ENCODE assay signal across 8 mouse cellular contexts in genomic region chr8:122314899-122315496, GRCm38 (mm10). TPM values are rescaled to one million over a fixed set of nuclear protein-coding genes. Genes with fewer than 3 reads are reported as not detected.
DNase-seq lines count a peak whose midpoint lies in the region; ATAC-seq lines count a peak whose summit lies in the region.

No protein-coding gene starts in this region.

- no peak overlapping the region for H3K4me3 ChIP-seq in intestine, embryonic 15.5 days (replicated peaks)
- H3K4me3 ChIP-seq in liver, embryonic 15.5 days (replicated peaks) = no peak overlapping the region

- no peak overlapping the region for H3K9ac ChIP-seq in intestine, embryonic 15.5 days
- H3K9ac ChIP-seq in liver, embryonic 15.5 days = peak overlapping the region; percentile 31

- no peaks in the 10 kb centered on the region for H3K9me3 ChIP-seq in intestine, embryonic 15.5 days
- H3K9me3 ChIP-seq in liver, embryonic 15.5 days (replicated peaks) = no peaks in the 10 kb centered on the region

- no peak overlapping the region for H3K4me2 ChIP-seq in intestine, embryonic 15.5 days (replicated peaks)
- H3K4me2 ChIP-seq in liver, embryonic 15.5 days = peak overlapping the region; percentile 43

- peak overlapping the region; percentile 55 for H3K27ac ChIP-seq in intestine, embryonic 15.5 days
- peak overlapping the region; percentile 95 for H3K27ac ChIP-seq in liver, embryonic 15.5 days (replicated peaks)

- peak; percentile 50 to 58 for DNase-seq in spleen, postnatal 36 days (ENCODE audit: low spot score in 2 of 2)
- no peak for DNase-seq in spleen, adult 12 weeks (ENCODE audit: low spot score)
- DNase-seq in thymus, adult 18-20 months = no peak
- DNase-seq in frontal cortex, postnatal 25 days (ENCODE audit: low spot score in 2 of 2) = no peak
- no peak for DNase-seq in ovary, postnatal 36 days (ENCODE audit: low spot score)
- no peak for DNase-seq in layer of hippocampus, adult 18-20 months (ENCODE audit: low spot score in 2 of 2)

- WGBS in intestine, embryonic 15.5 days = 49% methylated on average over 13 of the region's 13 CpGs
- 20% methylated on average over 13 of the region's 13 CpGs for WGBS in liver, embryonic 15.5 days (ENCODE audit: insufficient replicate concordance)

- H3K4me1 ChIP-seq in intestine, embryonic 15.5 days (replicated peaks) = peaks cover 88% of the 10 kb centered on the region
- H3K4me1 ChIP-seq in liver, embryonic 15.5 days (replicated peaks) = peaks cover 100% of the 10 kb centered on the region

- no peaks in the 10 kb centered on the region for H3K36me3 ChIP-seq in intestine, embryonic 15.5 days
- peaks cover 96% of the 10 kb centered on the region for H3K36me3 ChIP-seq in liver, embryonic 15.5 days (replicated peaks)

- ATAC-seq in intestine, embryonic 15.5 days = no peak
- ATAC-seq in liver, embryonic 15.5 days (ENCODE audit: insufficient read depth) = no peak

- H3K27me3 ChIP-seq in intestine, embryonic 15.5 days (replicated peaks) = no peaks in the 10 kb centered on the region
- no peaks in the 10 kb centered on the region for H3K27me3 ChIP-seq in liver, embryonic 15.5 days

RNA-seq across cellular contexts. Expression of gene Zfpm1, which starts 33.1 kb away (rescaled TPM):
- 4.9 and 5.2 TPM in 2 replicates for polyA plus RNA-seq in intestine, embryonic 15.5 days (2015; fragmentation: Nextera tagmentation; extraction: Ambion mirVana)
- polyA plus RNA-seq in liver, embryonic 15.5 days (2015; fragmentation: Nextera tagmentation; extraction: Ambion mirVana) = 12.0 and 14.9 TPM in 2 replicates
- total RNA-seq in layer of hippocampus, adult 18-20 months (2021) = 10 to 100 TPM; 43.7 to 52.2 TPM

RNA-seq across cellular contexts. Expression of gene Trhr2, which starts 45.5 kb away (rescaled TPM):
- polyA plus RNA-seq in intestine, embryonic 15.5 days (2015; fragmentation: Nextera tagmentation; extraction: Ambion mirVana) = not detected in 2 replicates
- polyA plus RNA-seq in liver, embryonic 15.5 days (2015; fragmentation: Nextera tagmentation; extraction: Ambion mirVana) = not detected in 2 replicates
- 1 to 10 TPM in 1 of 2 experiments, under 1 TPM in 1; 0.41 to 1.3 TPM for total RNA-seq in layer of hippocampus, adult 18-20 months (2021)

Comparison
In these comparisons a context has a peak if more than half of its experiments do, and no peak if none do; other contexts are left out.
1. DNase-seq: peak in spleen, postnatal 36 days (2 of 2); none in spleen, adult 12 weeks (single experiment), thymus, adult 18-20 months (0 of 2), frontal cortex, postnatal 25 days (0 of 2), ovary, postnatal 36 days (single experiment) and layer of hippocampus, adult 18-20 months (0 of 2).